Mouse (Mus musculus): ENCODE data around the gene Lama5. TPM values are rescaled to one million over a fixed set of nuclear protein-coding genes. Genes with fewer than 3 reads are reported as not detected.

Gene Lama5
- polyA plus RNA-seq, 1 experiment from 2014 or later = 20.9 TPM

- Histone ChIP-seq H3K36me3 (no peaks in the 10 kb centered on the region), H3K4me2 (no peak overlapping the region), H3K27ac (peak overlapping the region; percentile 83), H3K9ac (replicated peaks) (no peak overlapping the region), H3K27me3 (no peaks in the 10 kb centered on the region), H3K9me3 (no peaks in the 10 kb centered on the region), H3K4me3 (replicated peaks) (no peak overlapping the region), H3K4me1 (replicated peaks) (peaks cover 23% of the 10 kb centered on the region)
- 94% methylated on average over 8 of the region's 8 CpGs for WGBS
- no peak for ATAC-seq (ENCODE audit: insufficient number of reproducible peaks, insufficient read depth, low FRiP score, low TSS enrichment, low read depth)
These were observed 8.7 kb upstream of the Lama5 start for GRCm38 (mm10) chr2:180234353-180234752.

GRCm38 (mm10) chr2:180233101-180233904, 7.6 kb upstream of the Lama5 start:
- WGBS = 82% methylated on average over 7 of the region's 7 CpGs
- H3K9me3 ChIP-seq = no peaks in the 10 kb centered on the region
- ATAC-seq (ENCODE audit: insufficient number of reproducible peaks, insufficient read depth, low FRiP score, low TSS enrichment, low read depth) = no peak
- no peaks in the 10 kb centered on the region for H3K36me3 ChIP-seq
- H3K4me3 ChIP-seq (replicated peaks) = no peak overlapping the region
- no peak overlapping the region for H3K27ac ChIP-seq
- H3K27me3 ChIP-seq = no peaks in the 10 kb centered on the region
- no peak overlapping the region for H3K4me2 ChIP-seq
- peaks cover 24% of the 10 kb centered on the region for H3K4me1 ChIP-seq (replicated peaks)
- H3K9ac ChIP-seq (replicated peaks) = no peak overlapping the region

GRCm38 (mm10) chr2:180230482-180230881, 4.8 kb upstream of the Lama5 start:
- Histone ChIP-seq H3K4me1 (replicated peaks) (peaks cover 43% of the 10 kb centered on the region), H3K4me2 (no peak overlapping the region), H3K4me3 (replicated peaks) (no peak overlapping the region), H3K9ac (replicated peaks) (no peak overlapping the region), H3K9me3 (no peaks in the 10 kb centered on the region), H3K27ac (no peak overlapping the region), H3K27me3 (peaks cover 27% of the 10 kb centered on the region), H3K36me3 (no peaks in the 10 kb centered on the region)
- ATAC-seq (ENCODE audit: insufficient number of reproducible peaks, insufficient read depth, low FRiP score, low TSS enrichment, low read depth) = no peak
- WGBS = 56% methylated on average over 4 of the region's 4 CpGs

- Histone ChIP-seq H3K4me1 (replicated peaks) (peaks cover 40% of the 10 kb centered on the region), H3K4me2 (no peak overlapping the region)
- whole genome bisulfite sequencing = 69% methylated on average over 3 of the region's 3 CpGs
These were observed 3.5 kb upstream of the Lama5 start for GRCm38 (mm10) chr2:180229129-180229528.

GRCm38 (mm10) chr2:180228592-180228991, 2.9 kb upstream of the Lama5 start:
- ATAC-seq (ENCODE audit: insufficient number of reproducible peaks, insufficient read depth, low FRiP score, low TSS enrichment, low read depth) = no peak
- H3K27ac ChIP-seq = peak overlapping the region; percentile 45; the same call in 1 of the 2 replicates
- H3K9ac ChIP-seq (replicated peaks) = no peak overlapping the region
- no peak overlapping the region for H3K4me2 ChIP-seq
- no peak overlapping the region for H3K4me3 ChIP-seq (replicated peaks)
- WGBS = 54% methylated on average over 7 of the region's 7 CpGs
- H3K4me1 ChIP-seq (replicated peaks) = peaks cover 39% of the 10 kb centered on the region
- H3K9me3 ChIP-seq = no peaks in the 10 kb centered on the region
- no peaks in the 10 kb centered on the region for H3K36me3 ChIP-seq
- peaks cover 46% of the 10 kb centered on the region for H3K27me3 ChIP-seq

More at GRCm38 (mm10) chr2:180229129-180229528, 3.5 kb upstream of the Lama5 start:
- H3K9me3 ChIP-seq = no peaks in the 10 kb centered on the region
- no peak for ATAC-seq (ENCODE audit: insufficient number of reproducible peaks, insufficient read depth, low FRiP score, low TSS enrichment, low read depth)
- H3K27ac ChIP-seq = no peak overlapping the region
- no peaks in the 10 kb centered on the region for H3K36me3 ChIP-seq
- peaks cover 40% of the 10 kb centered on the region for H3K27me3 ChIP-seq
- no peak overlapping the region for H3K9ac ChIP-seq (replicated peaks)
- no peak overlapping the region for H3K4me3 ChIP-seq (replicated peaks)

GRCm38 (mm10) chr2:180228060-180228458, 2.4 kb upstream of the Lama5 start:
- WGBS = 50% methylated on average over 6 of the region's 6 CpGs
- Histone ChIP-seq H3K4me1 (replicated peaks) (peaks cover 39% of the 10 kb centered on the region), H3K9me3 (no peaks in the 10 kb centered on the region), H3K4me3 (replicated peaks) (peak overlapping the region; percentile 19; the same call in 1 of the 2 replicates), H3K36me3 (no peaks in the 10 kb centered on the region), H3K27ac (peak overlapping the region; percentile 45; the same call in 1 of the 2 replicates), H3K4me2 (peak overlapping the region; percentile 50), H3K27me3 (peaks cover 51% of the 10 kb centered on the region), H3K9ac (replicated peaks) (no peak overlapping the region; the same call in 1 of the 2 replicates)
- ATAC-seq (ENCODE audit: insufficient number of reproducible peaks, insufficient read depth, low FRiP score, low TSS enrichment, low read depth) = no peak

GRCm38 (mm10) chr2:180227262-180228059, 1.8 kb upstream of the Lama5 start:
- peaks cover 42% of the 10 kb centered on the region for H3K4me1 ChIP-seq (replicated peaks)
- peak overlapping the region; percentile 50 for H3K4me2 ChIP-seq
- H3K27me3 ChIP-seq = peaks cover 57% of the 10 kb centered on the region
- WGBS = under 1% methylated on average over 21 of the region's 21 CpGs
- no peaks in the 10 kb centered on the region for H3K9me3 ChIP-seq
- peak; percentile 56 for ATAC-seq (ENCODE audit: insufficient number of reproducible peaks, insufficient read depth, low FRiP score, low TSS enrichment, low read depth)
- H3K9ac ChIP-seq (replicated peaks) = no peak overlapping the region; the same call in 1 of the 2 replicates
- peak overlapping the region; percentile 45; the same call in 1 of the 2 replicates for H3K27ac ChIP-seq
- no peaks in the 10 kb centered on the region for H3K36me3 ChIP-seq
- H3K4me3 ChIP-seq (replicated peaks) = peak overlapping the region; percentile 19; the same call in 1 of the 2 replicates

- WGBS = under 1% methylated on average over 54 of the region's 55 CpGs
- Histone ChIP-seq H3K27ac (no peak overlapping the region), H3K4me2 (peak overlapping the region; percentile 100), H3K4me1 (replicated peaks) (peaks cover 47% of the 10 kb centered on the region), H3K4me3 (replicated peaks) (peak overlapping the region; percentile 67), H3K9me3 (no peaks in the 10 kb centered on the region), H3K9ac (replicated peaks) (peak overlapping the region; percentile 66), H3K36me3 (no peaks in the 10 kb centered on the region), H3K27me3 (peaks cover 60% of the 10 kb centered on the region)
- no peak; the same call in 1 of the 2 replicates for ATAC-seq (ENCODE audit: insufficient number of reproducible peaks, insufficient read depth, low FRiP score, low TSS enrichment, low read depth)
These were observed 456 bp downstream of the Lama5 start for GRCm38 (mm10) chr2:180225044-180225761.

- peak overlapping the region; percentile 66; the same call in 1 of the 2 replicates for H3K9ac ChIP-seq (replicated peaks)
- peak overlapping the region; percentile 67 for H3K4me3 ChIP-seq (replicated peaks)
- no peak overlapping the region for H3K27ac ChIP-seq
- no peak for ATAC-seq (ENCODE audit: insufficient number of reproducible peaks, insufficient read depth, low FRiP score, low TSS enrichment, low read depth)
- no peaks in the 10 kb centered on the region for H3K36me3 ChIP-seq
- H3K9me3 ChIP-seq = no peaks in the 10 kb centered on the region
- H3K4me1 ChIP-seq (replicated peaks) = peaks cover 47% of the 10 kb centered on the region
- H3K27me3 ChIP-seq = peaks cover 60% of the 10 kb centered on the region
- H3K4me2 ChIP-seq = peak overlapping the region; percentile 100
- 3% methylated on average over 12 of the region's 13 CpGs for whole genome bisulfite sequencing
These were observed 1.0 kb downstream of the Lama5 start for GRCm38 (mm10) chr2:180224647-180225043.

GRCm38 (mm10) chr2:180222250-180222649, 3.4 kb downstream of the Lama5 start:
- 20% methylated on average over 6 of the region's 6 CpGs for WGBS
- peaks cover 37% of the 10 kb centered on the region for H3K4me1 ChIP-seq (replicated peaks)
- H3K36me3 ChIP-seq = no peaks in the 10 kb centered on the region
- H3K4me3 ChIP-seq (replicated peaks) = no peak overlapping the region
- H3K4me2 ChIP-seq = no peak overlapping the region
- no peak overlapping the region for H3K27ac ChIP-seq
- no peaks in the 10 kb centered on the region for H3K9me3 ChIP-seq
- H3K27me3 ChIP-seq = peaks cover 50% of the 10 kb centered on the region
- no peak overlapping the region for H3K9ac ChIP-seq (replicated peaks)
- no peak for ATAC-seq (ENCODE audit: insufficient number of reproducible peaks, insufficient read depth, low FRiP score, low TSS enrichment, low read depth)

Measured in limb, embryonic 12.5 days (tissue).